Mouse (Mus musculus) Patski (cell line): ENCODE measurements around the gene Egfem1. TPM values are rescaled to one million over a fixed set of nuclear protein-coding genes. Genes with fewer than 3 reads are reported as not detected.
A peak's percentile ranks its signal among the peaks of the same experiment; 100 is the strongest.

Experiments used
- ATAC-seq: fragments of 100-300 bp; one replicate; pipeline ENCODE4 v1.8.0; 2021
- CTCF ChIA-PET: fragments of 350-600 bp; sonication (Branson Sonifier 250); formaldehyde crosslinking; loops from one replicate; lab custom pipeline; 2022; ENCODE audit warnings: inconsistent platforms; lab: Charles Lee
- POLR2A ChIA-PET: fragments of 350-600 bp; sonication (Branson Sonifier 250); formaldehyde crosslinking; loops from one replicate; lab custom pipeline; 2022; ENCODE audit warnings: antibody characterized with exemption, inconsistent platforms; lab: Charles Lee
- DNase-seq: peaks from one replicate; pipeline ENCODE4 v3.0.0-alpha.2; 2011; ENCODE audit warnings: low read depth, low spot score
- H3K27me3 ChIP-seq: fragments of 371-371 bp; one replicate; pipeline ENCODE4 v1.5.1; 2021
- CTCF ChIP-seq: fragments of 100-300 bp; IDR thresholded peaks from one replicate; pipeline ENCODE4 v1.5.1; 2021
- in situ Hi-C: fragments of 300-500 bp; cut with MboI; formaldehyde crosslinking; loops from 3 replicates; pipeline ENCODE4 v1.11.1; 2018; ENCODE audit warnings: low pct_unique_long_range_greater_than_20kb, mixed read lengths
- polyA plus RNA-seq: library from polyadenylated mRNA; unstranded; gene quantifications from one replicate; pipeline ENCODE4 v1.2.3, GENCODE M21; 2021

Gene Egfem1
- polyA plus RNA-seq, 1 experiment from 2014 or later: not detected

- ChIA-PET CTCF (no interaction called here), POLR2A (no interaction called here)
- ATAC-seq: no peak
- TF ChIP-seq CTCF: no peak
- DNase-seq: no peak
- in situ Hi-C loops: no loop called here
- peaks cover 52% of the 10 kb centered on the region for H3K27me3 ChIP-seq
Measured at GRCm38 (mm10) chr3:29707467-29707866, 625.6 kb downstream of the Egfem1 start.

DNA sequence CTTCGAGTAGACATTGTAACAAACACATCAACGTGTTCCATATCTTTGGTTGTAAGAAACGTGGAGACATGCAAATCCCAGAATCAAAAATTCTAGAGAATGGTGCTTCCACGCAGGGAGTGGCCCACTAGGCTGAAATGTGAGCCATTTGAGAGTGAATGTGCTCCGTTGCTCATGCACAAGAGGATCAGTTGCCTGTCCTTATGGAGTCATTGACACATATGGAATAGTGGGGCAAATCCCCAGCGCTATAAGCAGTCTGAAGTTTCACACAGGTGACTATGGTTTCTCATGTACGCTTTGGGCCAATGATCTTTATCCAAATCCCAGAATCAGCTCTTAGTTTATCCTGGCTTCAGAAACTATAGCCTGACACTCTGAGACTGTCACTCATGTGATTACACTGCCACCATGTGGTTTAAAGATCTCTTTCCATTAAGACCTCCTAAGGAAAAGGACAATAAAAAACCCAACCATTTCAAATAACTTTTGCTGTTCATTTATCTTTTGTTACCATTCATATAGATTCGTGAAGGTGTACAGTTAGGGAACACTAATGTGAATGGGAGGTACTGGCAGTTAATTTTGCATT, 644.6 kb downstream of the Egfem1 start:
- in situ Hi-C loops: loop anchor here (10.0 kb wide), 1 partner anchor 692 kb away; no protein-coding TSS in a partner anchor
- ATAC-seq (no peak), DNase-seq (no peak)

GRCm38 (mm10) chr3:29730062-29730760, 648.4 kb downstream of the Egfem1 start:
- CTCF ChIA-PET: interaction anchor here (0.7 to 5.0 kb wide), 2 partner anchors 12 to 15 kb away, joined by 3 to 50 read pairs; no protein-coding TSS in a partner anchor
- H3K27me3 ChIP-seq: peaks cover 15% of the 10 kb centered on the region
- in situ Hi-C loops: no loop called here
- DNase-seq: no peak
- no peak for ATAC-seq
- POLR2A ChIA-PET: no interaction called here
- peak; percentile 76 for TF ChIP-seq CTCF

More for the DNA sequence above, 644.6 kb downstream of the Egfem1 start:
- H3K27me3 ChIP-seq: peaks cover 8% of the 10 kb centered on the region
- TF ChIP-seq CTCF: peak; percentile 54
- POLR2A ChIA-PET: no interaction called here
- CTCF ChIA-PET: interaction anchor here (1.3 to 5.0 kb wide), 2 partner anchors 11 to 14 kb away, joined by 3 to 50 read pairs; no protein-coding TSS in a partner anchor

DNA sequence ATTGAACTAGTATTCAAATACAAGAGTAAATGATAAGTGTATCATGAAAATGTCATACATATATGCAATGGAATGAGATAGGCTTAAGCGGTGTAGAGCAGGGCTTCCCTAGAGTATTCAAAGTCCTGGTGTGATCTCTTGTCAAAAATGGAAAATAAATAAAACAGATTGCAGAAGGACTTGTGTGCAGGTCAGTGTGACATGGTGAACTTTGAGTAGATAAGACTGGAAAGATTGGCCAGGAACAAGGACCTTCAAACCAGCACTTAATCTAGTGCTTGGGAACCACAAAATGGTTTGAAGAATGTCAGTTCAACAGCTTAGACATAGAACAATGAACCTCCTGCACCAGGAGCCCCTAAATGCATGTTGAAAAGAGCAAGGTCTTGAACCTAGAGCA, 649.7 kb downstream of the Egfem1 start:
- CTCF ChIA-PET: interaction anchor here (0.8 to 1.4 kb wide), 2 partner anchors 11 to 35 kb away, joined by 3 to 6 read pairs; no protein-coding TSS in a partner anchor
- ATAC-seq (no peak), DNase-seq (no peak)
- TF ChIP-seq CTCF: no peak
- in situ Hi-C loops: no loop called here
- peaks cover 19% of the 10 kb centered on the region for H3K27me3 ChIP-seq
- POLR2A ChIA-PET: no interaction called here

- POLR2A ChIA-PET: no interaction called here
- no peak for DNase-seq
- no peak for ATAC-seq
- TF ChIP-seq CTCF: no peak
- CTCF ChIA-PET: interaction anchor here (0.9 to 1.4 kb wide), 3 partner anchors 10 to 827 kb away, joined by 3 to 6 read pairs (median 4); no protein-coding TSS in a partner anchor
- in situ Hi-C loops: no loop called here
- H3K27me3 ChIP-seq: peaks cover 19% of the 10 kb centered on the region
Measured at GRCm38 (mm10) chr3:29732626-29733025, 650.8 kb downstream of the Egfem1 start.

GRCm38 (mm10) chr3:29734251-29734650, 652.4 kb downstream of the Egfem1 start:
- ATAC-seq: no peak
- CTCF ChIA-PET: no interaction called here
- H3K27me3 ChIP-seq: peaks cover 19% of the 10 kb centered on the region
- DNase-seq: no peak
- in situ Hi-C loops: no loop called here
- POLR2A ChIA-PET: no interaction called here
- no peak for TF ChIP-seq CTCF

DNA sequence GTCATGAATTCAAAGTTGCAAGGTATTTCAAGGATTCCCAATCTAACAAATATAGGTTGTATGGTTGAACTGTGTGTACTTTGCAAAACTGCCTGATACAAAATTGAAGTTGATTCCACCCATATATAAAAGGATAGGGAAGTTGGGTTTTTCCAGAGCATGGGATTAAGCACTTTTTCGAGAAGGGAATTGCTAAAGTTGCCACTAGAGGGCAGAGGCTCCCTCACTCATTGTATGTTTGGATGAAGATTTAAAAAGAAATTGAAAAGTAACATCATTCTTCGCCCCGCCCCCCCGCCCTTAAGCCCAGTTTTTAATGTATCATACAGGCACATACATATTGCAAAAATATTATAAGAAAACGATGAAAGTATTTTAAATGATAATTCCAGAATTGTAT, 657.5 kb downstream of the Egfem1 start:
- in situ Hi-C loops: no loop called here
- DNase-seq: no peak
- TF ChIP-seq CTCF: peak; percentile 48
- ChIA-PET CTCF (interaction anchor here (0.8 kb wide), 1 partner anchor 10 kb away, joined by 3 read pairs; no protein-coding TSS in a partner anchor), POLR2A (no interaction called here)
- H3K27me3 ChIP-seq: peaks cover 21% of the 10 kb centered on the region
- no peak for ATAC-seq

Other genes with a start within 250 kb of the Egfem1 start
- not detected for gene Gm1527, start 189.4 kb upstream of the Egfem1 start, polyA plus RNA-seq